Mouse (Mus musculus) gastrocnemius, postnatal 4 days (tissue): Measurements from ENCODE around the gene Fam122a. TPM values are rescaled to one million over a fixed set of nuclear protein-coding genes. Genes with fewer than 3 reads are reported as not detected.

Experiments
- DNase-seq, 2 experiments: peaks; one replicate each; pipeline ENCODE4 v3.0.0; 2021 to 2022; ENCODE audit warnings: low spot score in 2 of 2, mixed read lengths in 2 of 2
- total RNA-seq, 2 experiments: library from RNA; stranded (reverse); gene quantifications; 2 replicates each; pipeline ENCODE4 v1.2.3; 2021

The Fam122a gene
- total RNA-seq, 2 experiments from 2014 or later, result 28.9 to 34.9 TPM

DNA sequence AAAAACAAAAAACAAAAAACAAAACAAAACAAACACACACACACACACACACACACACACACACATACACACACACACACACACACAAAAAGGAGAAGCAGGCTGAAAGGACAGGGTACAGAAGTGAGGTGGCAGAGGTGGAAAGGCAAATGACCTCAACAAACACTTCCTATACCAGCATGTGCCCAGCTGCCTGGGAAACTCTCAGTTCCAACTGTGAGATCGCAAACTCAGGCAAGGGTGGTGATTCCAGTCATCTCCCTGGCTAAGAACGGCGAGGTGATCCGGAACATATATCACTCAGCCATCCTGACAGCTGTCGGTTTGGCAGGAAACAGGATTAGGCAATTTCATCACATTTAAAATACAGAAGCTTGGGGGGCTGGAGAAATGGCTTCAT, 44.7 kb downstream of the Fam122a start:
- no peak for DNase-seq

DNA sequence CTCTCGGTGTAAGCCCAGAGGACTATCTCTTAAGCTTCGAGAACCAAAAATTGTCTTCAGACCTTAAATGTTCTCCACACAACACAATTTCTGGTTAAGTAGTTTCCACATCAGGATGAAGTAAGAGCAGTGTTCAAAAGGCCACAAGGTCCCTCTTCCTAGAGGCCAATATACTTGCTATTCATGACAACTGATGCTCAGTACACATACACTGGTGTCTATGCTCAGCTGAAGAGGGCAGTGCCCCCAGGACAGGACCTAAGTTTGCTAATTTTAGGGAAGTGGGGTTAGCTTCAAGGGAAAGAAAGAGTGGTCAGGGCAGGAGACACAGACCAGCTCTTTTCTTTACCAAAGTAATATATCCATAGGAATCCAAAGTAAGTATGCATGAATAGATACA, 45.8 kb downstream of the Fam122a start:
- no peak for DNase-seq

DNA sequence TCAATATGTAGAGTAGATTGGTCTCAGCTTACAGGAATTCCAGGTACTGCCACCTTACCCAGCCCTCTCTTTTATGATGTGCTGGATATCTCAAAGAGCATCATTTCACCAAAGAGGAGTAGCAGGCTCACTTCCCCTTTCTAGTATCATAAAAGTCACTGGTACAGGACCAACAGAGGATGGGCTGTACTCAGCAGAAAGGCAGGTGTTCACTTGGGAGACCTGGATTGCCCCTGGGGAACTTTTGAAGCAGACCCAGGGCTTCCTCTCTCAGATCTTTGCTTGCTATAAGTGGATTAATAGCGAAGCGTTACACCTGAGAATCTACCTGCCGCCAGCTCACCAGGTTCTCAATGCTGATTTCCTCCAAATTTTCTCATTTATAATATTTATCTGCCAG, 49.1 kb downstream of the Fam122a start:
- DNase-seq, result no peak

GRCm38 (mm10) chr19:24427258-24427657, 49.9 kb downstream of the Fam122a start:
- DNase-seq, result no peak

GRCm38 (mm10) chr19:24426759-24427181, 50.4 kb downstream of the Fam122a start:
- no peak for DNase-seq

Other genes starting within 250 kb of the Fam122a start
- 10 to 100 TPM; 21.9 to 22.2 TPM for gene Fxn, start 196.8 kb downstream of the Fam122a start, total RNA-seq
- gene Pip5k1b, start 78.5 kb upstream of the Fam122a start, total RNA-seq, result 1 to 10 TPM; 1.7 to 1.9 TPM
- under 1 TPM; 0.10 to 0.21 TPM for gene Tmem252, start 196.7 kb upstream of the Fam122a start, total RNA-seq